Mouse (Mus musculus): ENCODE measurements around the gene Rad51d. TPM values are rescaled to one million over a fixed set of nuclear protein-coding genes. Genes with fewer than 3 reads are reported as not detected.

Gene Rad51d
- total RNA-seq, 4 experiments from 2014 or later, result 13.4 to 20.9 (median 18.1) TPM

Other genes starting within 250 kb of the Rad51d start
- gene Cct6b, start 126.3 kb downstream of the Rad51d start, total RNA-seq (2022), result 1 to 10 TPM in 3 of 4 experiments, under 1 TPM in 1; 0.87 to 2.0 (median 1.3) TPM
- gene Zfp830, start 126.3 kb downstream of the Rad51d start, total RNA-seq (2022), result 10 to 100 TPM; 15.0 to 21.3 (median 16.7) TPM
- gene Lig3, start 109.5 kb downstream of the Rad51d start, total RNA-seq (2022), result 10 to 100 TPM; 22.5 to 34.6 (median 23.4) TPM
- gene Rffl, start 19.4 kb downstream of the Rad51d start, total RNA-seq (2022), result 10 to 100 TPM in 2 of 4 experiments, 1 to 10 TPM in 2; 9.0 to 12.4 (median 10.5) TPM
- under 1 TPM in 3 of 4 experiments, not detected in 1; 0.14 to 0.43 (median 0.35) TPM for gene Fndc8, start 1.5 kb upstream of the Rad51d start, total RNA-seq (2022)
- 10 to 100 TPM; 21.8 to 32.6 (median 26.9) TPM for gene Nle1, start 17.8 kb upstream of the Rad51d start, total RNA-seq (2022)
- gene Unc45b, start 19.9 kb upstream of the Rad51d start, total RNA-seq (2022), result 1 to 10 TPM; 6.1 to 9.6 (median 7.4) TPM
- gene Slfn5, start 60.7 kb upstream of the Rad51d start, total RNA-seq (2022), result 10 to 100 TPM; 23.4 to 47.5 (median 37.3) TPM
- gene Slfn9, start 101.2 kb upstream of the Rad51d start, total RNA-seq (2022), result 10 to 100 TPM in 2 of 4 experiments, 1 to 10 TPM in 2; 7.4 to 11.7 (median 9.1) TPM
- gene Slfn8, start 130.2 kb upstream of the Rad51d start, total RNA-seq (2022), result 1 to 10 TPM; 1.9 to 5.4 (median 3.5) TPM
- gene Slfn2, start 174.5 kb upstream of the Rad51d start, total RNA-seq (2022), result 1 to 10 TPM; 4.8 to 7.0 (median 6.1) TPM
- gene Slfn1, start 226.2 kb upstream of the Rad51d start, total RNA-seq (2022), result under 1 TPM; 0.14 to 0.38 (median 0.24) TPM

All from adrenal gland, adult 8-10 months (tissue).